Mouse (Mus musculus): ENCODE measurements around the gene Rcl1.

Gene Rcl1

GRCm38 (mm10) chr19:29113746-29114649, 12.8 kb downstream of the Rcl1 start:
- no peak for DNase-seq (ENCODE audit: low spot score)

- DNase-seq (ENCODE audit: low spot score), result no peak
Observed at GRCm38 (mm10) chr19:29116796-29117195, 15.6 kb downstream of the Rcl1 start.

- DNase-seq (ENCODE audit: low spot score), result no peak
Observed at GRCm38 (mm10) chr19:29118196-29118595, 17.0 kb downstream of the Rcl1 start.

- no peak for DNase-seq (ENCODE audit: low spot score)
Observed at GRCm38 (mm10) chr19:29120311-29120710, 19.1 kb downstream of the Rcl1 start.

GRCm38 (mm10) chr19:29121394-29121793, 20.2 kb downstream of the Rcl1 start:
- no peak for DNase-seq (ENCODE audit: low spot score)

- DNase-seq (ENCODE audit: low spot score), result no peak
Observed at GRCm38 (mm10) chr19:29124886-29125585, 23.9 kb downstream of the Rcl1 start.

GRCm38 (mm10) chr19:29126347-29127015, 25.3 kb downstream of the Rcl1 start:
- DNase-seq (ENCODE audit: low spot score), result no peak

GRCm38 (mm10) chr19:29127331-29127730, 26.2 kb downstream of the Rcl1 start:
- no peak for DNase-seq (ENCODE audit: low spot score)

GRCm38 (mm10) chr19:29128217-29128616, 27.0 kb downstream of the Rcl1 start:
- no peak for DNase-seq (ENCODE audit: low spot score)

GRCm38 (mm10) chr19:29129551-29129950, 28.4 kb downstream of the Rcl1 start:
- no peak for DNase-seq (ENCODE audit: low spot score)

GRCm38 (mm10) chr19:29131171-29131570, 30.0 kb downstream of the Rcl1 start:
- no peak for DNase-seq (ENCODE audit: low spot score)

- no peak for DNase-seq (ENCODE audit: low spot score)
Observed at GRCm38 (mm10) chr19:29134293-29134692, 33.1 kb downstream of the Rcl1 start.

- no peak for DNase-seq (ENCODE audit: low spot score)
Observed at GRCm38 (mm10) chr19:29135172-29135736, 34.1 kb downstream of the Rcl1 start.

- DNase-seq (ENCODE audit: low spot score), result no peak
Observed at GRCm38 (mm10) chr19:29138546-29139270, 37.5 kb downstream of the Rcl1 start.

- DNase-seq (ENCODE audit: low spot score), result peak; percentile 49
Observed at GRCm38 (mm10) chr19:29139699-29140456, 38.7 kb downstream of the Rcl1 start.

- DNase-seq (ENCODE audit: low spot score), result no peak
Observed at GRCm38 (mm10) chr19:29140933-29141332, 39.8 kb downstream of the Rcl1 start.

GRCm38 (mm10) chr19:29142307-29142706, 41.1 kb downstream of the Rcl1 start:
- no peak for DNase-seq (ENCODE audit: low spot score)

- no peak for DNase-seq (ENCODE audit: low spot score)
Observed at GRCm38 (mm10) chr19:29145421-29145820, 44.2 kb downstream of the Rcl1 start.

GRCm38 (mm10) chr19:29146820-29147219, 45.6 kb downstream of the Rcl1 start:
- no peak for DNase-seq (ENCODE audit: low spot score)

- no peak for DNase-seq (ENCODE audit: low spot score)
Observed at GRCm38 (mm10) chr19:29149583-29149982, 48.4 kb downstream of the Rcl1 start.

GRCm38 (mm10) chr19:29150038-29150437, 48.9 kb downstream of the Rcl1 start:
- peak; percentile 50 for DNase-seq (ENCODE audit: low spot score)

All from MN1 (cell line).